Mouse (Mus musculus): ENCODE results near the gene Islr.

The Islr gene

DNA sequence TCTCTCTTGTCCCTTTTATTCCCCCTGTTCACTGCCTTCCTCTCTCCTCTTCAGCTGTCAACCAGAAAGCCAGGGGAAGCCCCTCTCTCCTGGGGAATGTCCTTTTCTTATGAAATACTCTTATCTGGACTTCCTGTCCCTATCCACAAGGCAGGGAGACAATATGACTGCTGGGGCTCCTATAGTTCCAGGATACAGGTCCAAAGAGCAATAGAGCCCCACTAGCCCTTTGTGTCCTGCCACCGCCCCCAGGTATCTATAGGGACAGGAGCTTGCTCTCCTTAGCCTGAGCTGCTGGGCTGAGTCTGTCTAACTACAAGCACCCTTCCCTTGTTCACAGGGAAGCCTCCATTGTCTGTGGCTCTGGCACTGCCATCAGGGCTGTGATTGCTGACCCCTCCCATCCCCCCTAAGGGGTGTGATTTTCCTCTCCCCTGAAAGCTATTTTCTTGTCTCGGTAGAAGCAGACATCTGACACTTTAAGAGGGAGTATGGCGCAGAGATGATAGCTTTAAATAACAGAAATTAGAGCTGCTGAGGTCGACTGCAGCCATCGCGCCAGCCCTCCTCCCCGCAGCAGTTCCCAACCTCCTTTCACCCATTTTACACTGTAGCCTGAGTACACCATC, 88.7 kb downstream of the Islr start:
- DNase-seq (ENCODE audit: inconsistent age in 2 of 2, low spot score in 1 of 2): no peak

DNA sequence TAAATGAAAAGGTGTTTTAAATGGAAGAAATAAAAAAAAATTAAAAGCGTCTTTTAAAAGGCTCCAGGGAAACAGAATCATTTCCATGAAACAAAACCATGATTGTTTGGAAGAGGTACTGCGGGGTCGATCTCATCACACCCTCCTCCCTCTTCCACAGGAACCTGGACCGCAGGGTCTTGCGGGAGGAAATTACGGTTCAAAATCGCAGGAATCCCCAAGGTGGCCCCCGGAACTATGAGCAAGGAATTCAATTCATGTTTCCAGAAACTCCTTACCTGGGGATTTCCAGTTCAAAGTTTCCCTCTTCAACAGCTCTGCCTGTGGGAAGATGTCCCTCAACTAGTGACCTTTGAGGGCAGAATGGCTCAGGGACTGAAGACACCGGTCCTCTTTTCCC, 90.1 kb downstream of the Islr start:
- DNase-seq (ENCODE audit: inconsistent age in 2 of 2, low spot score in 1 of 2): no peak

DNA sequence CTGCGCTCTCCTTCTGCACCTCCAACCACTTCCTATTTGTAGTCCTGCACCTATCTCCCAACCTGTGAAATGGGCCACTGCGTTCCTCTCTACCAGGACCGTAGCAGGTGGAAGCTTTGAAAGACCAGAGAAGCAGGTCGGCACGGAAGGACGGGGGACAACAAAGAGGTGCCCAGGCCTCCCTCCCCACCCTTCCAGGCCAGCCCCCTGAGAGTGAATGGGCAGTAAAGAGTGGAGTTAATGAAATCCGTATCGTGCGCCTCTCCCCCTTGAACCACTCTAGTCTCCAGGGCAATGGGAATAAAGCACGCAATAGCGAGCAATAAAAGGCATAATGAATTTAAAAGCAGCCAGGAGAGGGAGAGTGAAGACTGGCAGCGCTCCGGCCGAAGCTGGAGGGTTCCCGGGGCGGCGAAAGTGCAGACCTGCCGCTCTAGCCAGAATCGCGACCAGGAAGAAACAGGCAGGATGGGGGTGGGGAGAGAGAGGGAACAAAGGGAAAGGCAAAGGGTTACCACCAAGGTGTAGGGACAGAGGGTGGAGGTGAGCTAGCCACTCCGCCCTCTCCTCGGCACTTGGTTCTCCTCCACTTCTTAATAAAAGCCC, 90.7 kb downstream of the Islr start:
- no peak for DNase-seq (ENCODE audit: inconsistent age in 2 of 2, low spot score in 1 of 2)

DNA sequence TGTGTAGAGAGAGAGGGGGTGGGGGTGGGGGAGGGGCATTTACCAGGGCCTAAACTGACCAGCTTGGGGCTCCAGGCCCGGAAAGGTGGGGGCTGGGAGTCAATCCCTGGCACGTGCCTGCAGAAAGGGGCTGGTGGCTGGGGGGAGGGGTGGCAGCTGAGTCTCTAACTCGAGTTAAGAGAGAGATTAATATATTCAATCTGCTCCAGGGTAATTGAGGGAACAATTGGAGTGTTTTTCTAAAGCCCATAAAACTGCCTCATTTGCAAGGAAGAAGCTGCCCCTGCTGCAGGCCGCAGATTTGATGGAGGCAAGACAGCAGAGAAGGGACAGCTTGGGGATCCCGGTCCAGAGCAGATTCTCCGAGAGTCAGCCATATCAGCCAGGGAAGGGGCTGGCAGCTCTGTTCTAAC, 91.2 kb downstream of the Islr start:
- DNase-seq (ENCODE audit: inconsistent age in 2 of 2, low spot score in 1 of 2): no peak

DNA sequence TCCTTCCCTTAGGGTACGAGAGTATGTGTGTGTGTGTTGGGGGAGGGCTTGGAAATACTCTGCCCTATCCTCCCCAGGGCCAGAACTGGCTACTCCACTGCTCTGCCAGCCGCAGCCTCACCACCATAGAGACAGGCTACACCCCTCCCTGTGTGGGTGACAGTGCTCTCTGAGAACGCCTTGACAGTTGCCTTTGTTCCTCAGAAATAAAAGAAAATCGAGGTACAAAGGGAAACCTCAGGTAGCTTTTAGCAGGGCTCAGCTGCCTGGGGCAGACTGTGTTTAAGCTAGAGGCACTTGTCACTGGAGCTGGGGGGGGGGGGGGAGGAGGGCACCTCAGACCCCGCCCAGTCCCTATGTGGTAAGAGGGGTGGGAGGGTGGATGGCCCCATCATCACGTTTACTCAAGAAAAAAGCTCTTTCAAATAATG, 91.8 kb downstream of the Islr start:
- DNase-seq (ENCODE audit: inconsistent age in 2 of 2, low spot score in 1 of 2): no peak

DNA sequence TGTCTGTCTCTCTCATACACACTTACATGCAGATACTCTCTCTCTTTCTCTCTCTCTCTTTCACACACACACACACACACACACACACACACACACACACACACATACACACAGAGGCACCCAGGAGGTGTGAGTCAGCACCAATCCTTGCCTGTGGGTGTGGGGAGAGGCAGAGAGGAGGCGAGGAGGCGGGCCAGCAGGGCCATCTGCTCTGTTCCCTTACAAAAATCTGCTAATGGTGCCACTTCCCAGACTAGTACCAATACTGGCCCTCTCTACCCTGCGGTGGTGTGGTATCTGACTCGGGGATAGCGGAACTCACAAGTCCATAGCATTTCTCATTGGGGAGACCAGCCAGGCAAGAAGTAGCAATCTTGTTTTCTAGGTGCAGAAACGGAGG, 92.7 kb downstream of the Islr start:
- DNase-seq (ENCODE audit: inconsistent age in 2 of 2, low spot score in 1 of 2): peak; percentile 32 to 76

DNA sequence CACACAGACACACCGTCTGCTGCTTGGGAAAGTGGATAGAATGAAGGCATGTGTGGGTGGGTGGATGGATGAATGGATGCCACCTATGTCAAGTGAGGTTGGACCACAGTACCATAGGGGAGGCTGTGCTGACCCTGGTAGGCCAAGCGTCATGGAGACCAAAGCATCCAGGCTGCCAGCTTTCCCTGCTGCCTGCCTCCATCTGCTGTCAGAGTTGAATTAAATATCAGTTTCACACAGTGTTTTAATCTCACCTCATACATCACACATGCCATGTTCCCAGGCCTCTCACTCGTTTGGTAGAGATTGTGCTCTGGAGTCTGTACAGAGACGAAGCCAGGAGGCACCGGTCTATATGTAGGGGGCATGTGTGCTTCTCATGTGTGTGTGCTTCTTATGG, 93.3 kb downstream of the Islr start:
- no peak for DNase-seq (ENCODE audit: inconsistent age in 2 of 2, low spot score in 1 of 2)

DNA sequence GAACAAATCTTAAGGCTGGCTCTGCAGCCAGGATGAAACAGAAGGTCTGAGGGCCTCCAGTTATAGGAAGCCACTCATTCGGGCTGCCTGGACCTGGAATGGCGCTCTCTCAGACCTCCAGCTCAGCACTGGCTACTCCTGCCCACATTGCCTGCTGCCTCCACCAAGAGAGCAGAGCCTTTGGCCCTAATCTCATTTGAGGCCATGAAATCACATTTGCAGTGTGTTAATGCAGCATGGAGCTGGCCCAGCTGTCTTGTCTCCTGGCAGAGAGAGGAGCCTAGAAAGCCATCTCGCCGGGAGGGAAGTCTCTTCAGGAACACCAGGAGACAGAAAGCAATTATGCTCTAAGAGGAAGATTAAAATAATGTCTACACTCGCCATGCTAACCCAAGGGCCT, 96.6 kb downstream of the Islr start:
- DNase-seq (ENCODE audit: inconsistent age in 2 of 2, low spot score in 1 of 2): peak; percentile 22 to 43
